Mouse (Mus musculus) embryonic fibroblast, embryonic 13.5 days (primary cell): ENCODE data around the gene Foxp1.

Experiments
- CTCF ChIP-seq: IDR thresholded peaks from 2 replicates; pipeline ENCODE4 v1.5.1; 2011; ENCODE audit warnings: mild to moderate bottlenecking, control low read depth, low read length, moderate library complexity, borderline replicate concordance; ENCODE audit not compliant: insufficient read depth
- POLR2A ChIP-seq: IDR thresholded peaks from 2 replicates; pipeline ENCODE4 v1.6.1; 2011; ENCODE audit warnings: low read depth, mild to moderate bottlenecking, control low read depth, low read length, moderate library complexity

DNA sequence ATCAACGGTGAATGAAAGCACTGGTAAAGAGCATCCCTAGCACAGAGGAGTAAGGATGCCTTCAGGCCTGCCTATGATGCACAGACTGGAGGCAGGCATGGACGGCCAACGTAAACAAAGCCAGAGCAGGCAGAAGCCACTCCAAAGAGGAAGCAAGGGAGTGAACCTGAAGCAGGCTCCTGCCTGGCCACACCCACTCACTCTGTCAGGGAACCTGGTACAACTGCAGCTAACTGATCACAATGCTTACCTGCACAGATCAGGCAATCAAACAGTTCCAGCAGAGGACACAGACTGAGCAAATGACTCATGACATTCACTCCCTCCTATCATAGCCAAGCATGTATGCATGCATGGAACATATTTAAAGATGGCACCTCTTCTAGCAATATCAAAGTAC is 237.5 kb downstream of the Foxp1 start:
- TF ChIP-seq POLR2A (no peak), CTCF (no peak)
